Mouse (Mus musculus): ENCODE results near the gene Pak1ip1. TPM values are rescaled to one million over a fixed set of nuclear protein-coding genes. Genes with fewer than 3 reads are reported as not detected.

The Pak1ip1 gene
- polyA plus RNA-seq, 1 experiment from 2014 or later: 59.2 TPM

- TF ChIP-seq CTCF (IDR thresholded peaks at IDR 0.05; ENCODE audit: low read depth): peak; percentile 70
- peak overlapping the region; percentile 83 for H3K4me3 ChIP-seq (ENCODE audit: low read depth, low read length)
- H3K4me2 ChIP-seq (replicated peaks; ENCODE audit: low read depth): peak overlapping the region; percentile 85
- WGBS: under 1% methylated on average over 25 of the region's 25 CpGs
- H3K9ac ChIP-seq (ENCODE audit: low read depth, low read length): peak overlapping the region; percentile 69
- peak; percentile 62 for ATAC-seq
- no peaks in the 10 kb centered on the region; the same call in 1 of the 2 replicates for H3K4me1 ChIP-seq (replicated peaks; ENCODE audit: control insufficient read depth, insufficient read depth, low read length)
- H3K27ac ChIP-seq (ENCODE audit: low read depth, low read length): peak overlapping the region; percentile 97
- no peaks in the 10 kb centered on the region for H3K27me3 ChIP-seq (replicated peaks; ENCODE audit: control insufficient read depth, insufficient read depth, low read length)
- H3K9me3 ChIP-seq (ENCODE audit: control insufficient read depth): no peaks in the 10 kb centered on the region
- peaks cover 8% of the 10 kb centered on the region; the same call in 1 of the 2 replicates for H3K36me3 ChIP-seq (ENCODE audit: control insufficient read depth, insufficient read depth)
Measured at GRCm38 (mm10) chr13:41000140-41000925, 490 bp upstream of the Pak1ip1 start.

- H3K27me3 ChIP-seq (replicated peaks; ENCODE audit: control insufficient read depth, insufficient read depth, low read length): no peaks in the 10 kb centered on the region
- no peak overlapping the region for H3K9ac ChIP-seq (ENCODE audit: low read depth, low read length)
- no peak overlapping the region for H3K27ac ChIP-seq (ENCODE audit: low read depth, low read length)
- H3K4me1 ChIP-seq (replicated peaks; ENCODE audit: control insufficient read depth, insufficient read depth, low read length): no peaks in the 10 kb centered on the region; the same call in 1 of the 2 replicates
- no peak for ATAC-seq
- peak overlapping the region; percentile 83 for H3K4me3 ChIP-seq (ENCODE audit: low read depth, low read length)
- WGBS: 82% methylated on average over 5 of the region's 5 CpGs
- no peak for TF ChIP-seq CTCF (IDR thresholded peaks at IDR 0.05; ENCODE audit: low read depth)
- peaks cover 20% of the 10 kb centered on the region for H3K36me3 ChIP-seq (ENCODE audit: control insufficient read depth, insufficient read depth)
- H3K9me3 ChIP-seq (ENCODE audit: control insufficient read depth): no peaks in the 10 kb centered on the region
- H3K4me2 ChIP-seq (replicated peaks; ENCODE audit: low read depth): peak overlapping the region; percentile 85
Measured at GRCm38 (mm10) chr13:41002001-41002400, 1.2 kb downstream of the Pak1ip1 start.

DNA sequence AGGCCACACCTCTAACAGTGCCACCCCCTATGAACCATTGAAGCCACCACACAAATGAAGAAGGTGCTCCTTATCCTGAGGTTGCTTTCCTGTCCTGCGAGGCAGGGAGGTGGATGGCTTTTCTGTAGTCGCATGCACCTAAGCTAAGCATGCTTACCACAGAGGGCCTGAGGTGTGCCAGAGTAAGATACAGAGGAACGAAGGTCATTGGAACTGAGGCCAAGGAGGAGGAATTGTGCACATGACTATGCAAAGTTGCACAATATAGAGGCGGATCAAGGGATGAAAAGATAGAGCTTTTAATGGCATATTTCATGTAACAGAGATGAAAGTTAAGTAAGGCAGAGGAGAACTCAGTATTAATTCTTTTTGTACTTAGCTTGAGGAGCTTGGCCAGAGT is 5.4 kb downstream of the Pak1ip1 start:
- Histone ChIP-seq H3K9ac (ENCODE audit: low read depth, low read length) (no peak overlapping the region), H3K9me3 (ENCODE audit: control insufficient read depth) (no peaks in the 10 kb centered on the region), H3K4me3 (ENCODE audit: low read depth, low read length) (no peak overlapping the region), H3K36me3 (ENCODE audit: control insufficient read depth, insufficient read depth) (peaks cover 60% of the 10 kb centered on the region), H3K4me1 (replicated peaks; ENCODE audit: control insufficient read depth, insufficient read depth, low read length) (no peaks in the 10 kb centered on the region), H3K27ac (ENCODE audit: low read depth, low read length) (peak overlapping the region; percentile 41), H3K27me3 (replicated peaks; ENCODE audit: control insufficient read depth, insufficient read depth, low read length) (no peaks in the 10 kb centered on the region), H3K4me2 (replicated peaks; ENCODE audit: low read depth) (no peak overlapping the region)
- ATAC-seq: peak; percentile 88
- 46% methylated on average over 4 of the region's 4 CpGs for WGBS
- TF ChIP-seq CTCF (IDR thresholded peaks at IDR 0.05; ENCODE audit: low read depth): no peak

DNA sequence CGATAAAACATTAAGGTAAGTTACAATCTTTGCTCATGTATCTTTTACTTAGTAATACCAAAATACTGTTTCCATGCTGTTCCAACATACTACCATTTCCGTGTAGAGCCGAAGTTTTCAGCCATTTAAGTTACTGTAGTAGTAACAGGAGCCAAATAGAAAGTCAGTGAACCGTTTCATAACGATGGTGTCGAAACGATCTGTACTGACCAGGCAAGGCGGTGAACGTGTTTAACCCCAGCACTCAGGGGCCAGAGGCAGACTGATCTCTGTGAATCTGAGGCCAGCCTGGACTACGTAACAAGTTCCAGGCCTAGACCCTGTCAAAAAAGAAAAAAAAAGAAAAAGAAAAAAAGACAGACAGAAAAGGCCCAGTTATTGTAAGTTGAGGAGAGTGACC is 7.4 kb downstream of the Pak1ip1 start:
- Histone ChIP-seq H3K9me3 (ENCODE audit: control insufficient read depth) (no peaks in the 10 kb centered on the region), H3K27me3 (replicated peaks; ENCODE audit: control insufficient read depth, insufficient read depth, low read length) (no peaks in the 10 kb centered on the region), H3K4me2 (replicated peaks; ENCODE audit: low read depth) (no peak overlapping the region), H3K27ac (ENCODE audit: low read depth, low read length) (no peak overlapping the region), H3K4me3 (ENCODE audit: low read depth, low read length) (no peak overlapping the region), H3K9ac (ENCODE audit: low read depth, low read length) (no peak overlapping the region), H3K4me1 (replicated peaks; ENCODE audit: control insufficient read depth, insufficient read depth, low read length) (no peaks in the 10 kb centered on the region), H3K36me3 (ENCODE audit: control insufficient read depth, insufficient read depth) (peaks cover 71% of the 10 kb centered on the region)
- WGBS: 89% methylated on average over 10 of the region's 10 CpGs
- no peak for ATAC-seq
- no peak for TF ChIP-seq CTCF (IDR thresholded peaks at IDR 0.05; ENCODE audit: low read depth)

DNA sequence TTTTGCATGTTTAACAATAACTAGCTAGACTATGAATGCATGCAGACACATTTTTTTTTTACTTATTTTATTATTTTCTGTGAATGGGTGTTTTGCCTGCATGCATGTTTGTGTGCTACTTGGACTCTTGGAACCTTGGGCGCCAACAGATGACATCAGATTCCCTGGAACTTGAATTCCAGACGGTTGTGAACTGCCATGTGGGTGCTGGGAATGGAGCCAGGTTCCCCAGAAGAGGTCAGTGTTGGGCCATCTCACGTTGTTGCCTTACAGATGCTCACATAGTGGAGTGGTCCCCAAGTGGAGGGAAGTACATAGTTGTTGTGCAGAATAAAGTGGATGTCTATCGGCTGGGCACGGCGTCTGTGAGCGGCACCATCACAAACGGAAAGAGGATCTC is 8.1 kb downstream of the Pak1ip1 start:
- Histone ChIP-seq H3K9me3 (ENCODE audit: control insufficient read depth) (no peaks in the 10 kb centered on the region), H3K9ac (ENCODE audit: low read depth, low read length) (no peak overlapping the region), H3K27ac (ENCODE audit: low read depth, low read length) (no peak overlapping the region), H3K4me2 (replicated peaks; ENCODE audit: low read depth) (no peak overlapping the region), H3K36me3 (ENCODE audit: control insufficient read depth, insufficient read depth) (peaks cover 73% of the 10 kb centered on the region), H3K27me3 (replicated peaks; ENCODE audit: control insufficient read depth, insufficient read depth, low read length) (no peaks in the 10 kb centered on the region), H3K4me1 (replicated peaks; ENCODE audit: control insufficient read depth, insufficient read depth, low read length) (no peaks in the 10 kb centered on the region), H3K4me3 (ENCODE audit: low read depth, low read length) (no peak overlapping the region)
- ATAC-seq: no peak
- TF ChIP-seq CTCF (IDR thresholded peaks at IDR 0.05; ENCODE audit: low read depth): peak; percentile 34
- WGBS: 79% methylated on average over 8 of the region's 8 CpGs

DNA sequence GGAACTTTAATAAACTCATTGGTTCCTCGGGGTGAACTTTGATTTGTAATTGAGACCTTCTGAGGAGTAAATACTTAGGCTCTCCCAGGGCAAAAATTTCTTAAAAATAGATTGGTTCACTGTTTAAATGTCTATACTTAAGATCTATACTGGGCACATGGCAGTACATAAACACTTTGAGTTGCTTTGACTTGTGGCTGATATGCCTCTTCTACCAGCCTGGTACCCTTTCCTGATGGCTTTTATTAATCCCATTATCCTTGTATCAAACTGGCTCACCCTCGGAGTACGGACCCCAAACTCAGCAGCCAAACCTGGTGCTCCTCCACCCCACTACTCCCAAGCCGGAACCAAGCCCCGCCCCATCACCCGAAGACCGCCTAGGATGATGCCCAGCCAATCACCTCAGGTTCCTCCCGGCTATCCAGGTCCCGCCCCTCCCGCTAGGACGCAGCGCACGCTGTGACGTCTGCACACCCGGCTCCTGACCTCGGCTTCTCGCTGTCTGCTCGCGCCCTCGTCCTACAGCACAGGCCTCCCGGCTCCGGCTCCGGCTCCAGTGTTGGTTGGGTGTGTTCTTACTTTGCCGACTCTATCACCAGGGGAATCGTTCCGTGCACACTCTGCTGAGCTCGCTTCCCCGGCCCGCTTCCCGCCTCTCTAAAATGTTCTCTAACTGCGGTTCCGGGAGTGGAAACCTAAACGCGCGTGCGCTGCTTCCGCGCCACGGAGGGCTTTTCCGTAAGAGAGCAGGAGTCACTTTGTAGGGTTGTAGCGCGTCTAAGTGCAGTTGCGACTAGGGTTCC is 15.2 kb downstream of the Pak1ip1 start, which contains the start of gene Tmem14c:
Tmem14c (plus strand) TSS at position 464 of the 806 bp plus-strand sequence.
- no peaks in the 10 kb centered on the region for H3K9me3 ChIP-seq (ENCODE audit: control insufficient read depth)
- ATAC-seq: peak; percentile 96
- TF ChIP-seq CTCF (IDR thresholded peaks at IDR 0.05; ENCODE audit: low read depth): no peak
- peak within 1 kb of the TSS; percentile 61 for H3K4me2 ChIP-seq (replicated peaks; ENCODE audit: low read depth)
- H3K4me1 ChIP-seq (replicated peaks; ENCODE audit: control insufficient read depth, insufficient read depth, low read length): peaks cover 6% of the 10 kb centered on the region
- under 1% methylated on average over 43 of the region's 43 CpGs for WGBS
- H3K27me3 ChIP-seq (replicated peaks; ENCODE audit: control insufficient read depth, insufficient read depth, low read length): no peaks in the 10 kb centered on the region
- H3K9ac ChIP-seq (ENCODE audit: low read depth, low read length): peak within 1 kb of the TSS; percentile 62
- peak within 1 kb of the TSS; percentile 91 for H3K27ac ChIP-seq (ENCODE audit: low read depth, low read length)
- H3K4me3 ChIP-seq (ENCODE audit: low read depth, low read length): peak within 1 kb of the TSS; percentile 59
- peaks cover 44% of the 10 kb centered on the region for H3K36me3 ChIP-seq (ENCODE audit: control insufficient read depth, insufficient read depth)

Data from intestine, postnatal 0 days (tissue).